In the genomic region with DNA sequence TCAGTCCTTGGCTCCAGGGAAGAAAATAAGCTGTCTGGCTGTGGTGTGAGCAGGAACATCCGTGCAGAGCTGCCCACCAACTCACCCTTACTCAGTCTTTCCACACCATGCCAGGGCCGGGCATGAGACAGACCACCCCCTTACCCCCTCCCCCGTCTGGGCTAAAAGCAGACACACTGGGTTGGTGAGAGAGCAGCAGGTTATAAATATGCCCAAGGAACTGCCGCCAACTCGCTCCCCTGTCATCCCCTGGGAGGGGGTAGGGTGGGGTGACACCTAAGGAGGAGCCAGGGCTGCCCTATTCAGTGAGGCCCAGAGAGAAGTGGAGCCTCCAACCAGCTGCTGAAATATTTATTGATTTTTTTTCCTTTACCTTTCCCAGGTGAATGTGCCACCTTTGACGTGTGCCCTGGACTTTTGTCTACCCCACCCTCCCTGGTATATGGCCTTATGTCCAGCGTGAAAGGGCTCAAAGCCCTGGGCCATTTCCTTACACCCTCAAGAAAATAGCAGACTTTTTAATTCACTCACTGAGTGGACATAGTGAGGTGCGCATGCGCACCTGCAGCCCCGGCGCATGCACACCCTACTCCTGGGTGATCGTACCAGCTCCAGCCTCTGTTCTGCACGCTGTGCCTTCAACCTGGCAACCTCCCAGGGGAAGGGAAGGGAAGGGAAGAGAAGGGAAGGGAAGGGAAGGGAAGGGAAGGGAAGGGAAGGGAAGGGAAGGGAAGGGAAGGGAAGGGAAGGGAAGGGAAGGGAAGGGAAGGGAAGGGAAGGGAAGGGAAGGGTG, we compare ENCODE assay signal across 13 mouse cellular contexts. TPM values are rescaled to one million over a fixed set of nuclear protein-coding genes. Genes with fewer than 3 reads are reported as not detected.
DNase-seq lines count a peak whose midpoint lies in the region; ATAC-seq and TF ChIP-seq lines count a peak whose summit lies in the region.
"Had no signal": no experiment of that assay in that cellular context is flagged by ENCODE, and none has a peak within 500 bp of the region (broad histone marks: within the 10 kb centered on the region; RNA-seq: fewer than 3 reads in every experiment).

No protein-coding gene starts in this region.

- no peak for DNase-seq in heart, embryonic 10.5 days (ENCODE audit: low spot score)
- DNase-seq in brain, adult 2 months (ENCODE audit: low read depth, low spot score): peak; percentile 76
- DNase-seq in forebrain, postnatal 0 days: peak; percentile 52
- DNase-seq in cerebellum, adult 8-10 months: no peak
- no peak for DNase-seq in c-Kit-positive CD71-positive TER-119-positive erythroid progenitor cells, embryonic 14.5 days (ENCODE audit: low spot score)
- no peak for DNase-seq in frontal cortex, postnatal 14 days (ENCODE audit: low spot score in 2 of 2)
- DNase-seq: gastrocnemius, postnatal 25 days; kidney, postnatal 10 days had no signal

- H3K9me3 ChIP-seq in heart, embryonic 13.5 days: no peaks in the 10 kb centered on the region
- H3K9me3 ChIP-seq in heart, embryonic 10.5 days: no peaks in the 10 kb centered on the region
- no peaks in the 10 kb centered on the region for H3K9me3 ChIP-seq in forebrain, postnatal 0 days (ENCODE audit: low read length)
- H3K9me3 ChIP-seq in midbrain, embryonic 13.5 days: no peaks in the 10 kb centered on the region
- H3K9me3 ChIP-seq: embryonic facial prominence, embryonic 15.5 days had no signal

- H3K4me2 ChIP-seq in heart, embryonic 13.5 days: peak overlapping the region; percentile 41
- H3K4me2 ChIP-seq in forebrain, postnatal 0 days (ENCODE audit: low read depth): no peak overlapping the region; the same call in 1 of the 2 replicates
- 0 out of 2 replicates have a peak overlapping the region, but pooled peaks have one; percentile 5 for H3K4me2 ChIP-seq in midbrain, embryonic 13.5 days (replicated peaks)
- H3K4me2 ChIP-seq: embryonic facial prominence, embryonic 15.5 days had no signal

- peak; percentile 9; the same call in 1 of the 2 replicates for ATAC-seq in heart, embryonic 13.5 days (ENCODE audit: extremely low read depth, insufficient number of reproducible peaks, low FRiP score, low TSS enrichment)
- ATAC-seq in forebrain, postnatal 0 days: 0 out of 2 replicates have a peak, but pooled peaks have one; percentile 28
- no peak for ATAC-seq in midbrain, embryonic 13.5 days
- ATAC-seq: activated CD4-positive, CD25-positive, alpha-beta regulatory T cell, adult 4 months had no signal

- H3K4me3 ChIP-seq in heart, embryonic 13.5 days: peak overlapping the region; percentile 10; the same call in 1 of the 2 replicates
- H3K4me3 ChIP-seq in heart, embryonic 10.5 days: no peak overlapping the region
- H3K4me3 ChIP-seq in forebrain, postnatal 0 days (ENCODE audit: low read depth, low read length): no peak overlapping the region
- H3K4me3 ChIP-seq in midbrain, embryonic 13.5 days (replicated peaks): no peak overlapping the region
- H3K4me3 ChIP-seq: embryonic facial prominence, embryonic 15.5 days had no signal

- no peak overlapping the region for H3K27ac ChIP-seq in heart, embryonic 13.5 days (replicated peaks)
- H3K27ac ChIP-seq in heart, embryonic 10.5 days: no peak overlapping the region
- no peak overlapping the region for H3K27ac ChIP-seq in forebrain, postnatal 0 days (ENCODE audit: low read depth, low read length)
- no peak overlapping the region for H3K27ac ChIP-seq in midbrain, embryonic 13.5 days
- H3K27ac ChIP-seq: embryonic facial prominence, embryonic 15.5 days had no signal

- no peak for TF ChIP-seq CTCF in forebrain, postnatal 0 days (IDR thresholded peaks at IDR 0.05; ENCODE audit: low read depth)

- no peaks in the 10 kb centered on the region for H3K36me3 ChIP-seq in heart, embryonic 13.5 days
- H3K36me3 ChIP-seq in heart, embryonic 10.5 days: no peaks in the 10 kb centered on the region
- no peaks in the 10 kb centered on the region for H3K36me3 ChIP-seq in forebrain, postnatal 0 days (ENCODE audit: insufficient read depth)
- H3K36me3 ChIP-seq in midbrain, embryonic 13.5 days: no peaks in the 10 kb centered on the region
- H3K36me3 ChIP-seq: embryonic facial prominence, embryonic 15.5 days had no signal

- peaks cover 100% of the 10 kb centered on the region for H3K27me3 ChIP-seq in heart, embryonic 13.5 days (replicated peaks)
- H3K27me3 ChIP-seq in heart, embryonic 10.5 days (ENCODE audit: insufficient read depth, poor library complexity, severe bottlenecking): peaks cover 100% of the 10 kb centered on the region
- peaks cover 88% of the 10 kb centered on the region for H3K27me3 ChIP-seq in forebrain, postnatal 0 days (ENCODE audit: insufficient read depth, low read length)
- peaks cover 97% of the 10 kb centered on the region for H3K27me3 ChIP-seq in midbrain, embryonic 13.5 days

- H3K9ac ChIP-seq in heart, embryonic 13.5 days: peak overlapping the region; percentile 28; the same call in 1 of the 2 replicates
- no peak overlapping the region for H3K9ac ChIP-seq in forebrain, postnatal 0 days
- H3K9ac ChIP-seq in midbrain, embryonic 13.5 days (replicated peaks): no peak overlapping the region
- H3K9ac ChIP-seq: embryonic facial prominence, embryonic 15.5 days had no signal

- WGBS in heart, embryonic 13.5 days: 10% methylated on average over 13 of the region's 13 CpGs
- WGBS in heart, embryonic 10.5 days: 9% methylated on average over 13 of the region's 13 CpGs
- WGBS in forebrain, postnatal 0 days: 2% methylated on average over 13 of the region's 13 CpGs
- WGBS in midbrain, embryonic 13.5 days: 3% methylated on average over 13 of the region's 13 CpGs

- peaks cover 33% of the 10 kb centered on the region for H3K4me1 ChIP-seq in heart, embryonic 13.5 days
- H3K4me1 ChIP-seq in heart, embryonic 10.5 days: peaks cover 31% of the 10 kb centered on the region
- H3K4me1 ChIP-seq in forebrain, postnatal 0 days (ENCODE audit: insufficient read depth): no peaks in the 10 kb centered on the region
- peaks cover 41% of the 10 kb centered on the region for H3K4me1 ChIP-seq in midbrain, embryonic 13.5 days (replicated peaks)

RNA-seq across cellular contexts. Expression of a gene that starts 7.3 kb away (rescaled TPM):
- polyA plus RNA-seq in heart, embryonic 13.5 days (2015; fragmentation: Nextera tagmentation; extraction: Ambion mirVana): not detected in 2 replicates
- polyA plus RNA-seq in heart, embryonic 10.5 days (2016; fragmentation: Nextera tagmentation; extraction: Ambion mirVana): not detected in 2 replicates
- not detected in 2 replicates for total RNA-seq in forebrain, postnatal 0 days (2014; rRNA removed)
- polyA plus RNA-seq in forebrain, postnatal 0 days (2015; fragmentation: Nextera tagmentation; extraction: Ambion mirVana): 0.33 and 0.35 TPM in 2 replicates
- 4.0 and 8.6 TPM in 2 replicates for polyA plus RNA-seq in midbrain, embryonic 13.5 days (2015; fragmentation: Nextera tagmentation; extraction: Ambion mirVana)
- total RNA-seq: gastrocnemius, postnatal 25 days had no signal
- polyA plus RNA-seq: activated CD4-positive, CD25-positive, alpha-beta regulatory T cell, adult 4 months; embryonic facial prominence, embryonic 15.5 days; liver, embryonic 16.5 days had no signal

RNA-seq across cellular contexts. Expression of a gene that starts 12.3 kb away (rescaled TPM):
- 0.09 and 0.16 TPM in 2 replicates for polyA plus RNA-seq in heart, embryonic 13.5 days (2015; fragmentation: Nextera tagmentation; extraction: Ambion mirVana)
- polyA plus RNA-seq in heart, embryonic 10.5 days (2016; fragmentation: Nextera tagmentation; extraction: Ambion mirVana): 0.06 TPM in 1 of 2 replicates, not detected in the other
- total RNA-seq in forebrain, postnatal 0 days (2014; rRNA removed): 36.3 and 49.6 TPM in 2 replicates
- 2.2 TPM in 2 replicates for polyA plus RNA-seq in forebrain, postnatal 0 days (2015; fragmentation: Nextera tagmentation; extraction: Ambion mirVana)
- polyA plus RNA-seq in midbrain, embryonic 13.5 days (2015; fragmentation: Nextera tagmentation; extraction: Ambion mirVana): 0.50 and 1.2 TPM in 2 replicates
- polyA plus RNA-seq: activated CD4-positive, CD25-positive, alpha-beta regulatory T cell, adult 4 months; liver, embryonic 16.5 days had no signal

RNA-seq across cellular contexts. Expression of a gene that starts 19.0 kb away (rescaled TPM):
- 0.07 TPM in 1 of 2 replicates, not detected in the other for polyA plus RNA-seq in heart, embryonic 13.5 days (2015; fragmentation: Nextera tagmentation; extraction: Ambion mirVana)
- polyA plus RNA-seq in heart, embryonic 10.5 days (2016; fragmentation: Nextera tagmentation; extraction: Ambion mirVana): 0.09 TPM in 1 of 2 replicates, not detected in the other
- 0.31 and 1.1 TPM in 2 replicates for total RNA-seq in forebrain, postnatal 0 days (2014; rRNA removed)
- polyA plus RNA-seq in forebrain, postnatal 0 days (2015; fragmentation: Nextera tagmentation; extraction: Ambion mirVana): not detected in 2 replicates
- 0.24 TPM in 1 of 2 replicates, not detected in the other for polyA plus RNA-seq in midbrain, embryonic 13.5 days (2015; fragmentation: Nextera tagmentation; extraction: Ambion mirVana)
- polyA plus RNA-seq: liver, embryonic 16.5 days had no signal

RNA-seq across cellular contexts. Expression of a gene that starts 34.0 kb away (rescaled TPM):
- polyA plus RNA-seq in heart, embryonic 13.5 days (2015; fragmentation: Nextera tagmentation; extraction: Ambion mirVana): 31.2 and 32.5 TPM in 2 replicates
- 41.7 and 42.7 TPM in 2 replicates for polyA plus RNA-seq in heart, embryonic 10.5 days (2016; fragmentation: Nextera tagmentation; extraction: Ambion mirVana)
- 99.6 and 116 TPM in 2 replicates for total RNA-seq in forebrain, postnatal 0 days (2014; rRNA removed)
- 62.5 and 104 TPM in 2 replicates for polyA plus RNA-seq in forebrain, postnatal 0 days (2015; fragmentation: Nextera tagmentation; extraction: Ambion mirVana)
- 57.5 and 66.0 TPM in 2 replicates for polyA plus RNA-seq in midbrain, embryonic 13.5 days (2015; fragmentation: Nextera tagmentation; extraction: Ambion mirVana)

RNA-seq across cellular contexts. Expression of a gene that starts 34.3 kb away (rescaled TPM):
- polyA plus RNA-seq in heart, embryonic 13.5 days (2015; fragmentation: Nextera tagmentation; extraction: Ambion mirVana): 88.3 and 95.1 TPM in 2 replicates
- polyA plus RNA-seq in heart, embryonic 10.5 days (2016; fragmentation: Nextera tagmentation; extraction: Ambion mirVana): 95.0 and 97.7 TPM in 2 replicates
- total RNA-seq in forebrain, postnatal 0 days (2014; rRNA removed): 46.5 and 48.3 TPM in 2 replicates
- polyA plus RNA-seq in forebrain, postnatal 0 days (2015; fragmentation: Nextera tagmentation; extraction: Ambion mirVana): 55.0 and 58.4 TPM in 2 replicates
- polyA plus RNA-seq in midbrain, embryonic 13.5 days (2015; fragmentation: Nextera tagmentation; extraction: Ambion mirVana): 83.3 and 89.9 TPM in 2 replicates

Comparison
In these comparisons a context has a peak if more than half of its experiments do, and no peak if none do; other contexts are left out.
1. DNase-seq: peak in brain, adult 2 months (single experiment) and forebrain, postnatal 0 days (single experiment); none in heart, embryonic 10.5 days (single experiment), cerebellum, adult 8-10 months (single experiment), c-Kit-positive CD71-positive TER-119-positive erythroid progenitor cells, embryonic 14.5 days (single experiment) and frontal cortex, postnatal 14 days (0 of 2).